9 mouse cellular contexts compared by ENCODE assay signal in the genomic region with DNA sequence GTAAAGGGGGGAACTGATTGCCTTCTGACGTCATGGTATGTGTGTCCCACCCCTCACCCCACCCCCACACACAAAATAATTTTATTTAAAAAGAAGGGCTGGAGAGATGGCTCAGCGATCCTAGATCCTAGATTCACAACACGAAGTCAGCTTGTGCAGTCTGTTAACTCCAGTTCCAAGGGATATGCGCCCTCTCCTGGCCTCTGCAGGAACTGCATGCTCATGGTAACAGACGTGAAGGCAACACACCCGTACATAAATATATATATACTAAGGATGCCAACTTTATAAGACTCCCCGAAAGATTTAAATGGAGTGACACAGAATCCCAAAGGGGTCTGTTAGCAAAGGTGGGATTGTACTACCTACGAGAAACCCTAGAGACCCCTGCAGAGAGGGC. TPM values are rescaled to one million over a fixed set of nuclear protein-coding genes. Genes with fewer than 3 reads are reported as not detected.
DNase-seq lines count a peak whose midpoint lies in the region; ATAC-seq and TF ChIP-seq lines count a peak whose summit lies in the region.
"Had no signal": no experiment of that assay in that cellular context is flagged by ENCODE, and none has a peak within 500 bp of the region (broad histone marks: within the 10 kb centered on the region; RNA-seq: fewer than 3 reads in every experiment).

No protein-coding gene starts in this region.

- H3K36me3 ChIP-seq in midbrain, embryonic 10.5 days = 0 out of 2 replicates have a peak, but pooled peaks cover under 1% of the 10 kb centered on the region
- peaks cover 1% of the 10 kb centered on the region; the same call in 1 of the 2 replicates for H3K36me3 ChIP-seq in midbrain, embryonic 13.5 days
- no peaks in the 10 kb centered on the region for H3K36me3 ChIP-seq in lung, embryonic 16.5 days (ENCODE audit: control insufficient read depth, insufficient read depth, low read length)
- H3K36me3 ChIP-seq: heart, embryonic 15.5 days had no signal

- no peak overlapping the region for H3K4me2 ChIP-seq in midbrain, embryonic 13.5 days (replicated peaks)
- H3K4me2 ChIP-seq in lung, embryonic 16.5 days (ENCODE audit: low read depth, low read length) = no peak overlapping the region
- H3K4me2 ChIP-seq: heart, embryonic 15.5 days had no signal

- no peak overlapping the region for H3K9ac ChIP-seq in midbrain, embryonic 13.5 days (replicated peaks)
- no peak overlapping the region for H3K9ac ChIP-seq in lung, embryonic 16.5 days (ENCODE audit: low read length)
- H3K9ac ChIP-seq: heart, embryonic 15.5 days had no signal

- H3K27me3 ChIP-seq in midbrain, embryonic 10.5 days (ENCODE audit: low read depth, poor library complexity, severe bottlenecking) = no peaks in the 10 kb centered on the region
- H3K27me3 ChIP-seq in midbrain, embryonic 13.5 days = peaks cover 3% of the 10 kb centered on the region; the same call in 1 of the 2 replicates
- H3K27me3 ChIP-seq in lung, embryonic 16.5 days (ENCODE audit: control insufficient read depth, insufficient read depth, low read depth, low read length) = no peaks in the 10 kb centered on the region

- WGBS in midbrain, embryonic 10.5 days = 35% methylated on average over 8 of the region's 8 CpGs
- 31% methylated on average over 8 of the region's 8 CpGs for WGBS in midbrain, embryonic 13.5 days
- 25% methylated on average over 8 of the region's 8 CpGs for WGBS in lung, embryonic 16.5 days

- DNase-seq in midbrain, embryonic 10.5 days (ENCODE audit: low spot score) = peak; percentile 84
- peak; percentile 68 for DNase-seq in adipocyte (ENCODE audit: low spot score)
- peak; percentile 81 for DNase-seq in kidney, postnatal 14 days
- DNase-seq in spleen, adult 12 weeks (ENCODE audit: low spot score) = peak; percentile 58

- peak; percentile 90 for TF ChIP-seq CTCF in cortical plate, adult 2 months (IDR thresholded peaks at IDR 0.05; ENCODE audit: extremely low read depth, insufficient read depth, low read length)

- H3K27ac ChIP-seq in midbrain, embryonic 10.5 days (replicated peaks) = no peak overlapping the region
- H3K27ac ChIP-seq in midbrain, embryonic 13.5 days = no peak overlapping the region
- H3K27ac ChIP-seq in cortical plate, adult 2 months (ENCODE audit: insufficient read depth, low read length) = no peak overlapping the region
- H3K27ac ChIP-seq in lung, embryonic 16.5 days (ENCODE audit: low read length) = no peak overlapping the region
- H3K27ac ChIP-seq: heart, embryonic 15.5 days had no signal

- no peak overlapping the region for H3K4me3 ChIP-seq in midbrain, embryonic 10.5 days
- no peak overlapping the region for H3K4me3 ChIP-seq in midbrain, embryonic 13.5 days (replicated peaks)
- H3K4me3 ChIP-seq in cortical plate, adult 2 months (ENCODE audit: insufficient read depth, low read length) = no peak overlapping the region
- H3K4me3 ChIP-seq in lung, embryonic 16.5 days (ENCODE audit: low read length) = no peak overlapping the region
- H3K4me3 ChIP-seq: heart, embryonic 15.5 days had no signal

- no peaks in the 10 kb centered on the region for H3K4me1 ChIP-seq in midbrain, embryonic 10.5 days
- H3K4me1 ChIP-seq in midbrain, embryonic 13.5 days (replicated peaks) = no peaks in the 10 kb centered on the region
- no peaks in the 10 kb centered on the region for H3K4me1 ChIP-seq in cortical plate, adult 2 months (ENCODE audit: control insufficient read depth, insufficient read depth, low read length)
- no peaks in the 10 kb centered on the region for H3K4me1 ChIP-seq in lung, embryonic 16.5 days (replicated peaks; ENCODE audit: control insufficient read depth, insufficient read depth, low read length)
- H3K4me1 ChIP-seq: heart, embryonic 15.5 days had no signal

- no peak for ATAC-seq in midbrain, embryonic 13.5 days
- ATAC-seq in lung, embryonic 16.5 days (ENCODE audit: low read depth) = peak; percentile 35; the same call in 1 of the 2 replicates
- no peak for ATAC-seq in inflammation-experienced regulatory T-cells, adult 6 months

- no peak for TF ChIP-seq POLR2A in cortical plate, adult 2 months (IDR thresholded peaks at IDR 0.05; ENCODE audit: extremely low read depth, insufficient read depth, low read length)

- no peaks in the 10 kb centered on the region for H3K9me3 ChIP-seq in midbrain, embryonic 10.5 days (replicated peaks)
- no peaks in the 10 kb centered on the region for H3K9me3 ChIP-seq in midbrain, embryonic 13.5 days
- H3K9me3 ChIP-seq in lung, embryonic 16.5 days (ENCODE audit: control insufficient read depth, low read length) = no peaks in the 10 kb centered on the region
- H3K9me3 ChIP-seq: heart, embryonic 15.5 days had no signal

RNA-seq across cellular contexts. Expression of gene Trpv4, which starts 39.4 kb away (rescaled TPM):
- polyA plus RNA-seq in midbrain, embryonic 10.5 days (2016; fragmentation: Nextera tagmentation; extraction: Ambion mirVana) = 0.12 and 0.27 TPM in 2 replicates
- polyA plus RNA-seq in midbrain, embryonic 13.5 days (2015; fragmentation: Nextera tagmentation; extraction: Ambion mirVana) = 0.39 and 0.46 TPM in 2 replicates
- polyA plus RNA-seq in cortical plate, adult 2 months (2012; rRNA removed) = 1.7 and 2.1 TPM in 2 replicates
- polyA plus RNA-seq in lung, embryonic 16.5 days (2015; fragmentation: Nextera tagmentation; extraction: Ambion mirVana) = 2.8 and 2.9 TPM in 2 replicates
- under 1 TPM; 0.19 to 0.90 (median 0.47) TPM for polyA plus RNA-seq in inflammation-experienced regulatory T-cells, adult 6 months (2017; shearing (Covaris generic))

RNA-seq across cellular contexts. Expression of gene Fam222a, which starts 51.0 kb away (rescaled TPM):
- 4.0 and 5.1 TPM in 2 replicates for polyA plus RNA-seq in midbrain, embryonic 10.5 days (2016; fragmentation: Nextera tagmentation; extraction: Ambion mirVana)
- polyA plus RNA-seq in midbrain, embryonic 13.5 days (2015; fragmentation: Nextera tagmentation; extraction: Ambion mirVana) = 5.1 and 6.1 TPM in 2 replicates
- 5.2 and 7.3 TPM in 2 replicates for polyA plus RNA-seq in cortical plate, adult 2 months (2012; rRNA removed)
- 2.2 and 2.3 TPM in 2 replicates for polyA plus RNA-seq in lung, embryonic 16.5 days (2015; fragmentation: Nextera tagmentation; extraction: Ambion mirVana)
- not detected for polyA plus RNA-seq in inflammation-experienced regulatory T-cells, adult 6 months (2017; shearing (Covaris generic))
